Mouse (Mus musculus) heart, adult 2 months (tissue): Measurements from ENCODE around the gene Phf21b. TPM values are rescaled to one million over a fixed set of nuclear protein-coding genes. Genes with fewer than 3 reads are reported as not detected.
"Not testable (repeated sequence)": the region's sequence is repeated elsewhere in the genome, so short reads cannot be mapped to it uniquely, and the experiment has no call there.

Source experiments
- DNase-seq, 2 experiments: peaks; one replicate each; pipeline ENCODE4 v3.0.0; 2021
- H3K27ac ChIP-seq: fragments of 200-600 bp; 2 replicates; pipeline ENCODE4 v1.8.1; 2022
- H3K27me3 ChIP-seq: fragments of 200-500 bp; 2 replicates; pipeline ENCODE4 v1.6.1; 2012; ENCODE audit warnings: mild to moderate bottlenecking, low read length, inconsistent platforms, mixed read lengths; ENCODE audit not compliant: control insufficient read depth, insufficient read depth
- H3K36me3 ChIP-seq: fragments of 200-500 bp; 2 replicates; pipeline ENCODE4 v1.6.1; 2012; ENCODE audit warnings: low read length, inconsistent platforms; ENCODE audit not compliant: control insufficient read depth, insufficient read depth
- H3K4me1 ChIP-seq: fragments of 200-500 bp; 2 replicates; pipeline ENCODE4 v1.6.1; 2011; ENCODE audit warnings: low read length; ENCODE audit not compliant: control insufficient read depth, insufficient read depth
- H3K4me3 ChIP-seq: fragments of 200-600 bp; 2 replicates; pipeline ENCODE4 v1.8.1; 2022
- H3K79me2 ChIP-seq: fragments of 200-500 bp; replicated peaks from 2 replicates; pipeline ENCODE4 v1.6.1; 2012; ENCODE audit warnings: mild to moderate bottlenecking, inconsistent platforms, low read length, moderate library complexity, mixed read lengths; ENCODE audit not compliant: control insufficient read depth, insufficient read depth
- H3K9ac ChIP-seq: fragments of 200-500 bp; 2 replicates; pipeline ENCODE4 v1.6.1; 2012; ENCODE audit warnings: low read depth, mild to moderate bottlenecking, control low read depth, inconsistent platforms, low read length, mixed read lengths
- CTCF ChIP-seq: fragments of 200-600 bp; IDR thresholded peaks from 2 replicates; pipeline ENCODE4 v1.8.1; 2022; ENCODE audit warnings: antibody characterized with exemption, mild to moderate bottlenecking, moderate library complexity
- EP300 ChIP-seq: fragments of 200-500 bp; IDR thresholded peaks from 2 replicates; pipeline ENCODE4 v1.6.1; 2011; ENCODE audit warnings: low read depth, low read length, control low read depth; ENCODE audit not compliant: insufficient read depth
- POLR2A ChIP-seq: fragments of 200-500 bp; IDR thresholded peaks from 2 replicates; pipeline ENCODE4 v1.6.1; 2011; ENCODE audit warnings: mild to moderate bottlenecking, low read depth, low read length, control low read depth; ENCODE audit not compliant: insufficient read depth
- WGBS: fragments of 180-500 bp; shearing (Covaris S2); methylation state at CpG from one replicate; pipeline ENCODE4 v1.1.7; 2018; 5-methylcytosine and 5-hydroxymethylcytosine counted together
- intact Hi-C: fragments of 180-260 bp; cut with DNase I; formaldehyde crosslinking; loops from one replicate; pipeline ENCODE4 v1.15.1; 2025
- polyA plus RNA-seq: library from polyadenylated mRNA; depleted of rRNA; stranded (reverse); fragments of >200 nt; gene quantifications from 2 replicates; pipeline ENCODE4 v1.2.3, GENCODE M21; 2012
- total RNA-seq, 2 experiments: library from RNA; stranded (reverse); gene quantifications; 2 replicates each; pipeline ENCODE4 v1.2.3; 2021

Phf21b gene
- total and polyA plus RNA-seq, 3 experiments: 1.1 to 3.3 (median 1.1) TPM

DNA sequence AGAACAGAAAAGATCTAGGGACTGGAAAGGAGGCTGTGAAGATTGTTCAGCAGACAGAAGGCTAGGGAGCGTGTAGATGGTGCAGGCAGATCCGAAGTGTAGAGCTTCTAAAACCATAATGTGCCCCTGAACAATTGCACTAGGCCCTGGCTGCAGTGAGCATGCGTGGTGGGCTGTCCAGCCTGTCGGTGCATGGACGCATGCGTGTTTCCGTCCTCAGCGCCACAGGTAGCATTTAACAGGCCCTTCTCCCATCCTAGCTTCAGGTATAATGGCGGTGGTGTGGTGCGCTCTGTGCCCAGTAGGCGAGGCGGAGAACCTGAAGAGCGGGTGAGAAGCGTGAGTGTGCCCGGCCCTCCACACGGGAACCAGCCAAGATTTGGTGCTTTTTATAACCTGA is 71.0 kb downstream of the Phf21b start:
- Histone ChIP-seq H3K9ac (no peak overlapping the region), H3K79me2 (no peaks in the 10 kb centered on the region), H3K27ac (no peak overlapping the region), H3K4me3 (no peak overlapping the region), H3K36me3 (no peaks in the 10 kb centered on the region), H3K27me3 (no peaks in the 10 kb centered on the region), H3K4me1 (no peaks in the 10 kb centered on the region)
- no peak for DNase-seq
- no peak for TF ChIP-seq EP300
- 95% methylated on average over 16 of the region's 16 CpGs for WGBS
- intact Hi-C loops: no loop called here

DNA sequence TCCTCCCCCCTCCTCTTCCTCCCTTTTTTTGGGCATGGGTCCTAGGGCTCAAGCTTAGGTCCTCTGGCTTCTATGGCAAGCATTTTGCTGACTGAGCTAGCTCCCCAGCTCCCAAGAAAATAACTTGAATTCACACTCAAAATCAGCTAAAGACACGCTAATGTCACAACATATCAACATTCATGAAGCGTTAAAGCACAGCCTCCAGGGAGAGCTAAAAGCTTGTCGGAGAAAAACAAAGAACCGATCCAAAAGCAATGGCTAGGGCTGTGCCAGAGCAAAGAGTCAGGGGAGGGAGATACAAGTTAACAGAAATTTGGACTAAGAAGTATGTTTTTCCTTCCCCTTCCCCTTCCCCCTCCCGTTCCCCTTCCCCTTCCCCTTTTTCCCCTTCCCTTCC is 77.3 kb downstream of the Phf21b start:
- Histone ChIP-seq H3K27me3 (no peaks in the 10 kb centered on the region), H3K4me3 (no peak overlapping the region), H3K27ac (no peak overlapping the region), H3K9ac (no peak overlapping the region), H3K4me1 (no peaks in the 10 kb centered on the region), H3K79me2 (no peaks in the 10 kb centered on the region), H3K36me3 (no peaks in the 10 kb centered on the region)
- 36% methylated on average over 5 of the region's 5 CpGs for WGBS
- intact Hi-C loops: no loop called here
- no peak for DNase-seq
- TF ChIP-seq EP300 (no peak), CTCF (no peak), POLR2A (no peak)

DNA sequence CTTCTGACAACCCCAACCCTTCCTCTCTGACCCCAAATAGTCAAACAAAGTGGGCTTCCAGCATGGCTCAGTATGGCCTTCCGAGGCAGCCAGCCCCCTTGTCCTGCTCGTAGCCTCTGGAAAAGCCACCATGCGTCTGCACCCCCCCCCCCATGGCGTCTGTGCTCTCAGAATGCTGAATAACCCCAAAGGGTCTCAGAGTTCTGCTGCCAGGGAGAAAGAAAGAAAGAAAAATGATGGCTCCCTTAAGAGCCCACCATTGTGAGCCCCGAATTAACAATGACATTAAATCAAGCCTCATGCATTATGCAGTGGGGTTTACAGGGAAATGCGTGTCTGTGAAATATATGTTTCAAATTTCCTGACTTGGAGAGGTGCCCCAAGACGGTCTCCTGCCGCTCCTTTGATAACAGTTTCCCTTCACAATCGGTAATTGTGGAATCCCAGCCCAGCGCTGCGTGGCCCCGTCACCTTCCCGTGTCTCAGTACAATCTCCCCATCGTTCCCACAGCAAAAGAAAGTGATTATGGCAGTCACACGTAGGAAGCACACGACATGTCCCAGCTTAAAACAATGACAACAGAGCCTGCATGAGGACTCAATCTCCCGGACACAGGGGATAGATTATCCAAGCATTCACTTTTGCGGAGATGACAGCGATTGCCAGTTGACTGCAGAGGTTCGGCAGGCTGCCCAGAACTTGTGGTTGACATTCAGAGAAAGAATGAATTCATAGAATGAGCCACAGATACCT is 80.3 kb downstream of the Phf21b start:
- no peak for TF ChIP-seq POLR2A
- no peak for TF ChIP-seq EP300
- TF ChIP-seq CTCF: no peak
- intact Hi-C loops: no loop called here
- Histone ChIP-seq H3K36me3 (no peaks in the 10 kb centered on the region), H3K79me2 (no peaks in the 10 kb centered on the region), H3K4me1 (no peaks in the 10 kb centered on the region), H3K27ac (no peak overlapping the region), H3K9ac (no peak overlapping the region), H3K27me3 (no peaks in the 10 kb centered on the region), H3K4me3 (no peak overlapping the region)
- 35% methylated on average over 20 of the region's 20 CpGs for WGBS
- no peak for DNase-seq

DNA sequence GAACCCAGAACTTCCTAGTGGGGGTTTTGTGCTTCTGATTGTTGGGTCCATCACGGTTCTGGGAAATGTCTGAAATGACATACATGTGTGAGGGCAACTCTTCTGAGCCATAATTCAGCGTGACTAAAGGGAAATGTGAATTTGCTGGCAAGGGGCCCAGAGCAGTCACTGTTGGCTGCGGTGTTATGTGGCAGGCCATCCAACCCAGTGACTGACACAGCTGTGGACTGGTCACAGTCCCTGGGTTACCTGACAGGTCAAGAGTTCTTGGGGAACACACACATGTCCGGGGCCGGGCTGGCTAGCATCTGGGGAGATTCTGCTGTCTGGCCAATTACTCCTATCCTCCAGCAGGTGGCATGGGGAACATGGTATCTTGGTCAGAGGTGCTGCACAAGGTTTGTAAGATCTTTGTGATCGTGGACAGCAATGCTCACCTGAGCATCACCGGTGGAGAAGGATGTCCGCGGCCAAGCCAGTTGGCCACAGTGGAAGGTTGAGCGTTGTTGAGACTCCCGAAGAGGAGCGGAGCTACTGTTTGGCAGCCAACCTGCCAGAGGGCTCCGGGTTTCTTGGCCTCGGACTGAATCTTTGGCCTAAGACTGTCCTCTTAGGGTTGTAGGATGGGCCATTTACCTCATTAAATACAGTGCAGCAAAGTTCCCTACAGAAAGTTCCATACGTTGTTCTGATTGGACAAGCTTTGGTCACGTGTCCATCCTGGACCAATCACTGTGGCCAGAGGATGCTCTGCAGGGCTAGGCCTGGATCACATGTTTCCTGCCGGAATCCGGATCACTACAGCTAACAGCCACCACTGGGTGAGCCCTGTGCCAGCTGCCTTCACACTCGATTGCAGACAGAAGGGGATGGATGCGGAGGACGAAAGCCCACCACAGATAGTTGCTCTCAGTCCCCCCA is 83.4 kb downstream of the Phf21b start:
- intact Hi-C loops: loop anchor here (2.0 kb wide), 1 partner anchor 118 kb away; no protein-coding TSS in a partner anchor
- 75% methylated on average over 21 of the region's 21 CpGs for WGBS
- no peak for DNase-seq
- Histone ChIP-seq H3K9ac (no peak overlapping the region), H3K4me1 (no peaks in the 10 kb centered on the region), H3K27ac (no peak overlapping the region), H3K36me3 (no peaks in the 10 kb centered on the region), H3K79me2 (no peaks in the 10 kb centered on the region), H3K27me3 (no peaks in the 10 kb centered on the region), H3K4me3 (no peak overlapping the region)
- peak; percentile 64 for TF ChIP-seq CTCF
- no peak for TF ChIP-seq EP300

DNA sequence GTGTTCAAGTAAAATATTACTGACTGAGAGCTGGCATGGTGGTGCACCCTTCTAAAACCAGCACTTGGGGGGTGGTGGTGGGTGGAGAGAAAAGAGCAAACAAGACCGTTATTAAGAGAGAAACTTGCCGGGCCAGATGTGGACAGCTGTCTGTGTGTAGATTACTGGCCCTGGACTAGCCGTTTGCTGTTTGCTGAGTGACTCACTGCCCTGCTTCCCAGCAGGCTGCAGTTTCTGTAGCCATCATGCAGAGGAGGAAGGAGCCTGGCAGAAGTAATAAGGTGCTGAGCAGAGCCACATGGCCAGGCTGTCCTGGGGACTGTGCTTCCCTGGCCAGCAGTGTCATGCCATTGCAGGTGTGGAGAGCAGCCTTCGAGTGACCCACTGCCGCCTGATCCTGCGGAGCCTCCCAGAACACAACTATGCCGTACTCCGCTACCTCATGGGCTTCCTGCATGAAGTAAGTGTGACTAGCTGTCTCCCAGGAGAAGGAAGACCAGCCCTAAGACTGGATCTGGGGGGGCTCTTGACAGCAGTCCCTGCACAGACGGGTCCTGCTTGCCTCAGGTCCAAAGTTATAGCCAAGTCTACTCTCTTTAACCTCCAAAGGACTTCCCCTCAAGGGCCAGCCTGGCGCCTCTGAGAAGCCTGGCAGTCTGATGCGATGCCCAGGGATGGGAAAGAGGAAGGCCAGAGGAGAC is 86.1 kb downstream of the Phf21b start:
- Histone ChIP-seq H3K79me2 (no peaks in the 10 kb centered on the region), H3K27me3 (no peaks in the 10 kb centered on the region), H3K27ac (no peak overlapping the region), H3K4me3 (no peak overlapping the region), H3K9ac (no peak overlapping the region), H3K4me1 (no peaks in the 10 kb centered on the region), H3K36me3 (no peaks in the 10 kb centered on the region)
- intact Hi-C loops: no loop called here
- WGBS: 59% methylated on average over 11 of the region's 11 CpGs
- DNase-seq: peak; percentile 54 to 56
- no peak for TF ChIP-seq CTCF
- TF ChIP-seq POLR2A: no peak
- no peak for TF ChIP-seq EP300

DNA sequence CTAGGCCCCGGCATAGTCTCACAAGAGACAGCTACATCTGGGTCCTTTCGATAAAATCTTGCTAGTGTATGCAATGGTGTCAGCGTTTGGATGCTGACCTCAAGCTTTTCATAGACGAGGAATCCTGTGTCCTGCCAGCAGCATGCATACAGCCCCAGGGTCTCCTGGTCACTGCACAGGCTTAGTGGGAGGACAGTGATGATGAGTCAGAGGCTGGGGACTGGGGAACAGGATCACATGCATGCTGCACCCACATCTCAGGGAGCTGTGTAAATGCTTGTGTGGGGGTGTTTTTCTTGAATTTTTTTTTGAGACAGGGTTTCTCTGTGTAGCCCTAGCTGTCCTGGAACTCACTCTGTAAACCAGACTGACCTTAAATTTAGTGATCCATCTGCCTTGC is 87.3 kb downstream of the Phf21b start:
- H3K36me3 ChIP-seq, H3K27ac ChIP-seq, H3K4me3 ChIP-seq, H3K79me2 ChIP-seq, intact Hi-C loops, DNase-seq, H3K4me1 ChIP-seq, H3K27me3 ChIP-seq, H3K9ac ChIP-seq: not testable (repeated sequence)
- WGBS: 80% methylated on average over 4 of the region's 4 CpGs
